Mouse (Mus musculus): ENCODE data around the gene Eri2. TPM values are rescaled to one million over a fixed set of nuclear protein-coding genes. Genes with fewer than 3 reads are reported as not detected.

The Eri2 gene
- total and polyA plus RNA-seq, 2 experiments from 2014 or later, result 8.2 to 8.7 TPM

DNA sequence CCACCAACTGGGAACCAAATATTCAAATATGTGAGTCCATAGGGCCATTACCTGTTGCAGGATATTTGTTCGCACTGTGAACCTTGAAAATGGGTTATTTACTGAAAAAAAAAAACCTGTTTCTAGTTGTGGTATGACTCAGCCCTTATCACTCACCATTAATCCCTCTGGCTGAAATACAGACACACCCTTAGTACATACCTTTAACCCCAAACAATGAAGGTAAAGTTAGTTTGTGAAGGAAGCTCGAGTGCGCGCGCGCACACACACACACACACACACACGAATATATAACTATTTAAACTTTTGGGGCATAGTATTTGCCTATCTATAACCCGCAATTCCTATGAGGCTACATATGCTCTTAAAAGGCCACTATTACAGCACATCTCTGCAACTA lies 24.0 kb downstream of the Eri2 start:
- no peak for TF ChIP-seq CTCF (IDR thresholded peaks at IDR 0.05; ENCODE audit: low read depth)
- DNase-seq (ENCODE audit: low spot score) (no peak), ATAC-seq (no peak)
- no peak overlapping the region for H3K27ac ChIP-seq
- no peaks in the 10 kb centered on the region for H3K9me3 ChIP-seq (ENCODE audit: low read length)
- no peak overlapping the region for H3K9ac ChIP-seq (replicated peaks; ENCODE audit: low read length)
- no peaks in the 10 kb centered on the region for H3K36me3 ChIP-seq (ENCODE audit: insufficient read depth, low read length)
- no peaks in the 10 kb centered on the region for H3K27me3 ChIP-seq (ENCODE audit: insufficient read depth, low read length)
- no peak overlapping the region for H3K4me3 ChIP-seq (ENCODE audit: low read length)
- no peaks in the 10 kb centered on the region for H3K4me1 ChIP-seq (ENCODE audit: insufficient read depth, low read length)
- 95% methylated on average over 8 of the region's 8 CpGs for WGBS
- no peak overlapping the region for H3K4me2 ChIP-seq (ENCODE audit: low read depth, low read length)

DNA sequence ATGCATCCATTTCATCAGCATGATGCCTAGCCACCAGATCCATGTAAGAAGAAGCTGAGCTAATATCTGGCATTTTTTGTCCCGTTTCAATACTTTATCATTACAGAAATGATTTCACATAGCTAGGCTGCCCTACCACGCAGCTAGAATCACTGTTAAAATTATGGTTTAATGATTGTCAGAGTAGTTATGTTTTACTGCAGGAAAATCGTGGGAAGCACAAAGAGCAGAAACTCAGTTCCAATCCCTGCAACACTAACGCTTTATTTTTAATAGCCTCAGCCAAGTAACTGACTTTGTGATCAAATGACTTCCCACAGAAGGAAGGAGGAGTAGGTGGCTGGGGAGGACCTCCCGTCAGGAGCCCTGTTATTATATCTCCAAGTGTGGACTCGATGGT lies 26.9 kb downstream of the Eri2 start:
- TF ChIP-seq CTCF (IDR thresholded peaks at IDR 0.05; ENCODE audit: low read depth), result no peak
- 81% methylated on average over 6 of the region's 6 CpGs for WGBS
- DNase-seq (ENCODE audit: low spot score) (no peak), ATAC-seq (no peak)
- Histone ChIP-seq H3K9me3 (ENCODE audit: low read length) (no peaks in the 10 kb centered on the region), H3K27ac (no peak overlapping the region), H3K36me3 (ENCODE audit: insufficient read depth, low read length) (no peaks in the 10 kb centered on the region), H3K4me3 (ENCODE audit: low read length) (no peak overlapping the region), H3K9ac (replicated peaks; ENCODE audit: low read length) (no peak overlapping the region), H3K27me3 (ENCODE audit: insufficient read depth, low read length) (no peaks in the 10 kb centered on the region), H3K4me2 (ENCODE audit: low read depth, low read length) (no peak overlapping the region), H3K4me1 (ENCODE audit: insufficient read depth, low read length) (no peaks in the 10 kb centered on the region)

DNA sequence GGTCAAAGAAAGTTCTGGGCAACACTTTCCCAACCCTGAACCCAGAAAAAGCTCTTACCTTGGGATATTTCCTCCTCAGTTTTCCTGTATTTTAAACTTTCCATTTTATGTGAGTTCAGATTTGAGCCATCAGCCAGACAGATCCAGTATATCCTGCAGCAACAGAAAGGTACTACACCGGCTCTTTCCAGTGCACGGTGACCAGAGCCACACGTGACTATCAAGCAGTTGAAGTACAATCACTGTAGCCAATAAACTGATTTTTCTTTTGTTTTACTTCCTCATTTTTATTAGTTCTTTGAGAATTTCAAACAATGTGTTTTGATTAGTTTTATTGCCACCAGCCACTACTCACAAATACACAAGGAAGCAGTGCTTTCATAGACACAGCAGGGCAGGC lies 29.5 kb downstream of the Eri2 start:
- DNase-seq (ENCODE audit: low spot score), result no peak
- no peak overlapping the region for H3K4me3 ChIP-seq (ENCODE audit: low read length)
- no peak for TF ChIP-seq CTCF (IDR thresholded peaks at IDR 0.05; ENCODE audit: low read depth)
- no peak overlapping the region for H3K9ac ChIP-seq (replicated peaks; ENCODE audit: low read length)
- ATAC-seq, result no peak
- no peak overlapping the region for H3K27ac ChIP-seq
- no peak overlapping the region for H3K4me2 ChIP-seq (ENCODE audit: low read depth, low read length)
- no peaks in the 10 kb centered on the region for H3K4me1 ChIP-seq (ENCODE audit: insufficient read depth, low read length)
- H3K27me3 ChIP-seq (ENCODE audit: insufficient read depth, low read length), result no peaks in the 10 kb centered on the region
- WGBS, result 98% methylated on average over 3 of the region's 3 CpGs
- H3K9me3 ChIP-seq (ENCODE audit: low read length), result no peaks in the 10 kb centered on the region
- H3K36me3 ChIP-seq (ENCODE audit: insufficient read depth, low read length), result no peaks in the 10 kb centered on the region

DNA sequence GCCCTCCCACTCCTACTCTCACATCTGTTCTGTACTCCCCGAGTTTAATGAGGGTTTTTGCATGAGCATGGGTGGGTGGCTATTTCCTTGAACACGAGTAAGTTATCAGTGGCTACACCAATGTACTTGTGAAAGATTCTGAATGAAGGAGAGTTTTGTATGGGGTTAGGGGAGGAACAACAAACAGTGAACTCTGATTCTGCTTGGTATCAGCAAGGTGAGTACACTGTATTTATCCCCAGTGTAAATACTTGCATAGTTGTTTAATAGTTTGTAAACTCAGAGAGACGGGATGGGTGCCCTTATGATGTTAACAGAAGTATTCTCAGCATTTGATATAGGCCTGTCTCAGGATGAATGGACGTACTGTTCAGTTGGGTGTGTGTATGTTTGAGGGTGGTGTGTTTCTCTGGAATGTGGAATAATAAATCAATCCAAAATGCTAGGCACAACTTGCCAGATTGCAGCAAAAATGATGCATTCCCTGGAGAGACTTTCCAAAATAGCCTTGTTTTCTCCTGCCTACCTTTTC lies 31.6 kb downstream of the Eri2 start:
- Histone ChIP-seq H3K9ac (replicated peaks; ENCODE audit: low read length) (no peak overlapping the region), H3K9me3 (ENCODE audit: low read length) (no peaks in the 10 kb centered on the region), H3K36me3 (ENCODE audit: insufficient read depth, low read length) (no peaks in the 10 kb centered on the region), H3K4me3 (ENCODE audit: low read length) (no peak overlapping the region), H3K4me1 (ENCODE audit: insufficient read depth, low read length) (no peaks in the 10 kb centered on the region), H3K4me2 (ENCODE audit: low read depth, low read length) (no peak overlapping the region), H3K27ac (no peak overlapping the region), H3K27me3 (ENCODE audit: insufficient read depth, low read length) (no peaks in the 10 kb centered on the region)
- WGBS, result 69% methylated on average over 4 of the region's 4 CpGs
- no peak for ATAC-seq
- no peak for DNase-seq (ENCODE audit: low spot score)
- no peak for TF ChIP-seq CTCF (IDR thresholded peaks at IDR 0.05; ENCODE audit: low read depth)

DNA sequence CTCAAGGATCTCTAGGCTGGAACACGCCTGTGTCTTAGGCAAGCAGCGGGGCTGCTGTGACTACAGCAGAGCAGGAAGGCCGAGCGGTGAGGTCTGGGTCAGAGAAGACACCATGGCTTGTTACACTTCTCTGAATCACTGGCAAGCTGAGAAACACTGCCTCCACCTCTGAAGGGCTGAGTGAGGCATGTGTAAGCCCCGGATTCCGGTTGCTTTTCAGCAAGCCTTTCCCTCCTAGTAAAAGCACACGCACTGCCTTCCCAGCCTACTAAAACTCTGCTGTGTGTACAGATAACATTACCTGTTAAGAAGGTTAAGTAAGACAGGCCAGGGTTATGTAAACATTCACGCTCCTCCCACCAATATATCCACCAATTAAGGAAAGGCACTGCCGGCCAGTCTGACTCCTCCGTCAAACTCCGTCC lies 33.3 kb downstream of the Eri2 start, which contains the start of gene Acsm3:
TSS of gene Acsm3 (plus strand) at position 397 of the 425 bp plus-strand sequence.
- 87% methylated on average over 11 of the region's 11 CpGs for WGBS
- Histone ChIP-seq H3K27ac (no peak within 1 kb of the TSS), H3K9me3 (ENCODE audit: low read length) (no peaks in the 10 kb centered on the region), H3K4me1 (ENCODE audit: insufficient read depth, low read length) (no peaks in the 10 kb centered on the region), H3K36me3 (ENCODE audit: insufficient read depth, low read length) (no peaks in the 10 kb centered on the region), H3K9ac (replicated peaks; ENCODE audit: low read length) (no peak within 1 kb of the TSS), H3K27me3 (ENCODE audit: insufficient read depth, low read length) (no peaks in the 10 kb centered on the region), H3K4me3 (ENCODE audit: low read length) (no peak within 1 kb of the TSS), H3K4me2 (ENCODE audit: low read depth, low read length) (no peak within 1 kb of the TSS)
- no peak for TF ChIP-seq CTCF (IDR thresholded peaks at IDR 0.05; ENCODE audit: low read depth)
- ATAC-seq, result no peak
- DNase-seq (ENCODE audit: low spot score), result no peak

GRCm38 (mm10) chr7:119753696-119754095 lies 40.2 kb downstream of the Eri2 start:
- no peak for ATAC-seq
- Histone ChIP-seq H3K36me3 (ENCODE audit: insufficient read depth, low read length) (no peaks in the 10 kb centered on the region), H3K4me2 (ENCODE audit: low read depth, low read length) (no peak overlapping the region), H3K27ac (no peak overlapping the region), H3K9ac (replicated peaks; ENCODE audit: low read length) (no peak overlapping the region), H3K27me3 (ENCODE audit: insufficient read depth, low read length) (no peaks in the 10 kb centered on the region), H3K9me3 (ENCODE audit: low read length) (no peaks in the 10 kb centered on the region), H3K4me3 (ENCODE audit: low read length) (no peak overlapping the region), H3K4me1 (ENCODE audit: insufficient read depth, low read length) (no peaks in the 10 kb centered on the region)
- no peak for TF ChIP-seq CTCF (IDR thresholded peaks at IDR 0.05; ENCODE audit: low read depth)
- no peak for DNase-seq (ENCODE audit: low spot score)
- WGBS, result 88% methylated on average over 1 of the region's 1 CpGs

DNA sequence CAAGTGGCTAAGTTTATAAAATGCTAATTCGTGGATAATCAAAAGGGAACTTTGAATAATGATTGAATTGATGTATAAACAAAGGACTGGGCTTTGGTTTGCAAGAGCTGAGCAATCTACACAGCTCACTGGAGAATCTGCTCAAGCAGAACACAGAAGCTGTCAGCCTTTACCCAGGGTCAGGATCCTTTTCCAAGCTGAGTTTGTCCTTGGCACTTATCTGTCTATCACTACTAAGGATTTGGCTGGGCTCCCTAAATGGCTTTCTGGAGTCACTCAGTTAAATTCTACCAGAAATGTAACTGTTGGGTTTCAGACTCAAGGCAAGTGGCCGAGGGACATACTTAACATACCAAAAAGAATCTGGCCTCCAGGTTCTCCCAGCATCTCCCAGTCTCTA lies 43.9 kb downstream of the Eri2 start:
- Histone ChIP-seq H3K4me2 (ENCODE audit: low read depth, low read length) (no peak overlapping the region), H3K27me3 (ENCODE audit: insufficient read depth, low read length) (no peaks in the 10 kb centered on the region), H3K4me3 (ENCODE audit: low read length) (no peak overlapping the region), H3K27ac (no peak overlapping the region), H3K4me1 (ENCODE audit: insufficient read depth, low read length) (no peaks in the 10 kb centered on the region), H3K9ac (replicated peaks; ENCODE audit: low read length) (no peak overlapping the region), H3K36me3 (ENCODE audit: insufficient read depth, low read length) (no peaks in the 10 kb centered on the region), H3K9me3 (ENCODE audit: low read length) (no peaks in the 10 kb centered on the region)
- DNase-seq (ENCODE audit: low spot score) (no peak), ATAC-seq (no peak)
- TF ChIP-seq CTCF (IDR thresholded peaks at IDR 0.05; ENCODE audit: low read depth), result no peak
- 48% methylated on average over 2 of the region's 2 CpGs for WGBS
